Mouse (Mus musculus): Measurements from ENCODE around the gene Nusap1.

- TF ChIP-seq POLR2A (IDR thresholded peaks at IDR 0.05; ENCODE audit: insufficient read depth, low read depth, low read length) (no peak), CTCF (IDR thresholded peaks at IDR 0.05; ENCODE audit: insufficient read depth, low read depth, low read length) (0 out of 2 replicates have a peak, but pooled peaks have one; percentile 25)
Observed at GRCm38 (mm10) chr2:119669010-119669409, 50.9 kb downstream of the Nusap1 start.

Data from olfactory bulb, adult 2 months (tissue).